Mouse (Mus musculus): ENCODE results near the gene Edem3.

Edem3 gene

DNA sequence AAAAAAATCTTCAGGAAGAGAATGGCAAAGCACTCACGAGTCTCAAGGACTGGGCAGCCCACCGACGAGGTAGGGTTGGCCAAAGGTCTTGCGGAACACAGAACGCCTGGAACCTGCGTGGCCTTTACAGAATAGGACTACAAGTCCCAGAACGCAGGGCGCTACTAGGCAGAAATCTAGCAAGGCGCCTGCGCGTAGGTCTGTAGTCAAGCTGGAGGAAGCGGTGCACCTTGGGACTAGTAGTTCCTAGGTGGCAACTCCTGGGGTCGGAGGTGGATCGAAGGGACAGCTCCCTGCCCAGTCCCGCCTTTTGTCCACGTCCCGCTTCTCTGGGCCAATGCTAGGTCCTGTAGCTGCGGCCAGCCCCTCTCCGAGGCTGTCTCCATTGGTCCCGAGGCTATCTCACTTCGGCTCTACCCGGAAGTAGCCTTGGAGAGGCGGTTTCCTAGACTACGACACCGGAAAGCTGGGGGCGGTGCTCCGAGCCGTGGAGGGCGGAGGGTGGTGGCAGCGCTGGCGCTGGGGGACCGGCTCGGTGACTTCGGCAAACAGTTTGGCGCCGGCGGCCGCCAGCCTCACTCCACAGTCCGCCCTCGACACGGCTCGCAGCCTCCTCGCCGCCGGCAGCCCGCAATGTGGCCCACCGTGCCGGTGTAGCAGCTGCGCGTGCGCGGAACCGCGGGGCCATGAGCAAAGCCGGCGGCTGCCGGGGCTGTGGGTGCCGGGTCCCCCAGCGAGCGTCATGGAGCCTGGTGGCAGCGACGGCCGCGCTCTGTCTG, at the start of gene Edem3:
Gene Edem3 (plus strand): TSS at position 491 of the 779 bp plus-strand sequence.
- DNase-seq (ENCODE audit: low read depth, low spot score) = peak; percentile 93

GRCm38 (mm10) chr1:151705723-151706396, 49.3 kb upstream of the Edem3 start:
- peak; percentile 40 for DNase-seq (ENCODE audit: low read depth, low spot score)

GRCm38 (mm10) chr1:151706397-151706752, 48.8 kb upstream of the Edem3 start:
- DNase-seq (ENCODE audit: low read depth, low spot score) = no peak

DNA sequence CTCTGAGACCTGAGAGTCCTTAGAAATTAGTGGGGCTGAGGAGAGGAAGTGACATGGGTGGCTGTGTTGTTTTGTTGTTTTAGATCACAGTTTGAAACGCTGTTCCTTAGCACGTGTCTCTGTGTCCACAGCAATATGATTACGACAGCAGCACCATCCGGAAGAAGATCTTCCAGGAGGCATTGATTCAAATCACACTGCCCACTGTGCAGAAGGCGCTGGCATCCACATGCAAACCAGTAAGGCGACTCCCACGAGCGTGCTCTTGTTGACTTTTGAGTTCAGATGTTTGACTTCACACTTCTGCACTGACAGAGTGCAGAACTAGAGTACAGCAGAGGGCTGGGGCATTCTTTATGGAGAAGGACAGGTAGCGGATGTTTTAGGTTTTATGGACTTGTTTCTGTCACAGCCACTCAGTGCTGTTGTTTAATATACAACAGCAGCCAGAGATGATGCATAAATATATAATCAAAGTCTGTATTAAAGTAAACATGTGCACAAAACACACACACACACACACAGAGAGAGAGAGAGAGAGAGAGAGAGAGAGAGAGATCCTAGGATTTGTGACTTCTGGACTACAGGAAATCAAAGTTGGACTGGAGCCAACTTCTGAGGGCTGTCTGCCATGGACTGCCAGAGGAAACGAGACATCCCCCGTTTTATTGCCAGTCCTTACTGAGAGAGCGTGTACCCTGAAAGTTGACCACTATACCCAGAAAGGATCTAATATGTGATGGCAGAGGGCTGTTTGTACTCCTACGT, 46.0 kb upstream of the Edem3 start:
- no peak for DNase-seq (ENCODE audit: low read depth, low spot score)

GRCm38 (mm10) chr1:151709734-151710022, 45.5 kb upstream of the Edem3 start:
- no peak for DNase-seq (ENCODE audit: low read depth, low spot score)

DNA sequence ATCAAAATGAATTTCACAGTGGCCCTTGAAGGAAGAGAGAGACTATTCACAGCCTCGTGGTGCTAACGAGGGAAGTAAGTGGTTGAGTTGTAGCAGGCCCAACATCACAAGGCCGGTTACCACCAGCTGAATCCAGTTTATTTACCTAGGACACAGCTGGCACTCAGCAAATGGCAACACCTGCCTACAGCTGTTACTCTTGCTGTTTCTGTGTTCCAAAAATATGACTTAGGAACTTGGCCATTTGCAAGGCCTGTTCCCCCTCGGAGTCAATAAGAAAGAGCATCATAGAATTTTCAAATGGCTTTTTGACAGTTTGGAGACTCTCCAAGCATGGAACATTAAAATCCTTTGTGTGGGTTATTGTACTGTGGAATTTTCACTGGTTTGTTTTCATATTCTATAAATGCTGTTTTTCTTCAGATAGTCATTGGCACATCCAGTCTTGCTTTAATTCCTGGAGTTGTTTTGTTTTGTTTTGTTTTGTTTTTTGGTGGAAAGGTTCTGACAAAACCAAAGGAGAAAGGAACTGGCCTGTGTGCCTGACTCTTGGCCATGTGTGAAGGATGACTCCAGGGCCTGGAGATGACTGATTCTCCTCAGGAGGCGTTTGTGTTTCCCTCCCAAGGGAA, 44.6 kb upstream of the Edem3 start:
- no peak for DNase-seq (ENCODE audit: low read depth, low spot score)

- no peak for DNase-seq (ENCODE audit: low read depth, low spot score)
Observed at GRCm38 (mm10) chr1:151711062-151711461, 44.1 kb upstream of the Edem3 start.

DNA sequence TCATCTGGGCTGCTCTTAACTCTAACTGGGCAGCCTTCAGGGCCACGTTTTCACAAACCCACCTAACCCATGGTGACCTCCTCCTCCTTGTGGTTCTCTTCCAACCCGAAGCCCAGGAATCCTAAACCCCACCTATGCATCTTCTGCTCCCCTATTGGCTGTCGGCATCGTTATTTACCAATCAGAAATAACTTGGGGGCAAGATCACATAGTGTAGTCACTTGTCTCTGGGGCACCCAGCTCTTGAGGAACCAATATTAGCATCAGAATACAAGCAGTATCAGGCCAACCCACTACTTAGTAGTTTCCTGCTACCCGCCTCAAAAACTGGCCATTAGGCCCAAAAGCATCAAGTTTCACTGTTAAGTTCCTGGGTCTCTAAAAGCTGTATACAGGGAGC, 42.5 kb upstream of the Edem3 start:
- DNase-seq (ENCODE audit: low read depth, low spot score) = peak; percentile 65

GRCm38 (mm10) chr1:151713622-151714021, 41.5 kb upstream of the Edem3 start:
- DNase-seq (ENCODE audit: low read depth, low spot score) = no peak

- DNase-seq (ENCODE audit: low read depth, low spot score) = no peak
Observed at GRCm38 (mm10) chr1:151716024-151716710, 39.0 kb upstream of the Edem3 start.

DNA sequence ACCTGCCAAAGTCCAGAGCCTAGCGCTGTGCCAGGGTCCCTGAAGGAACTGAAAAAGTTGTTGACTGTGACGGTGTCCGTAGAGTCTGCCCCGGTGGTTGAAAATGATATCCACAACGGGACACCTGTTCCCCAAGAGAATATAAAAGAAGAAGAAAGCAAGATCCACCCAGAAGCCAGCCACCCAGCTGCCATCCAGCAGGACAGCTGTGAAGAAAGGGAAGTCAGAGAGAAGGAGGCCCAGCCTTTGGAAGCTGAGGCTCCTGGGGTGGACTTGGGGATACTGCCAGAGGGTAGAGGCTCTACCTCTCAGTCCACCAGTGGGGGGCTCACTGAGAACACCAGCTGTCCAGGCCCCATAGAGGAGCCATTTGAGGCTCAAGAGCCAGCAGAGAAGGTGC, 37.5 kb upstream of the Edem3 start:
- no peak for DNase-seq (ENCODE audit: low read depth, low spot score)

DNA sequence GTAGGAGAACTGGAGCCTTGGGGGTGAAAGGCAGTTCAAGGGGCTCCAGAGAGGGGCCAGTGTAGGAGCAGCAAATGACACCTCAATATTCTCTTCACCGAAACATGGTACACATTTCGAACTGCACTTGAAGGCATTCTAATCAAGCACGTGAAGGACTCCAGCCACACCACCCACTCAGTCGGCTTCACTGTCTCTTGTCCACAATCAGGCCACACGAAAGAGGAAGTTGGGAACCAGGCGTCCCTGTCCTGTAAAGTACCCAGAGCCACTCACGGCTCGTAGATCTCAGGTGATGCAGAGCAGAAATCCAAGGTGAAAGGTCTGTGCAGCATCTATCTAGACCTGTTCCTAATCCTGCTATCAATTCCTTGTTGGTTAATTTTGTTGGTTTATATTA, 36.6 kb upstream of the Edem3 start:
- no peak for DNase-seq (ENCODE audit: low read depth, low spot score)

DNA sequence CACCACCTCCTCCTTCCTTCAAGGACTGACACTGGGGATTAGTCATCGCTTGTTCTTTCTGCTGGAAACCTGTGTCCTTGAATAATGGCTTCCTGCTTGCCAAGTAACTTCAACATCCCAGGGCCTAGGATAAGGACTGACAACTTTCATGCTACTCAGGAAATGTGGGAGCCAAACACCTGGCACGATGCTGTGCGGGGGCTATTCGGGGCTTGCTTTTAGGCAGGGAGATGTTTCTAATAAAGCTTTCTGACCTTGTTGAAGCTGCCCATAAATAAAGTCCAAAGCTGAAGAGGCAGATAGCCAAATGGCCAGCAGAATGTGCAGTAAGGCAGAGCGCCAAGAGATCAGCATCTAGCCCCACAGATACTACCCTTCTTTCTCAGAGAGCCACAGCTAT, 35.3 kb upstream of the Edem3 start:
- DNase-seq (ENCODE audit: low read depth, low spot score) = no peak

- no peak for DNase-seq (ENCODE audit: low read depth, low spot score)
Observed at GRCm38 (mm10) chr1:151720566-151720965, 34.6 kb upstream of the Edem3 start.

DNA sequence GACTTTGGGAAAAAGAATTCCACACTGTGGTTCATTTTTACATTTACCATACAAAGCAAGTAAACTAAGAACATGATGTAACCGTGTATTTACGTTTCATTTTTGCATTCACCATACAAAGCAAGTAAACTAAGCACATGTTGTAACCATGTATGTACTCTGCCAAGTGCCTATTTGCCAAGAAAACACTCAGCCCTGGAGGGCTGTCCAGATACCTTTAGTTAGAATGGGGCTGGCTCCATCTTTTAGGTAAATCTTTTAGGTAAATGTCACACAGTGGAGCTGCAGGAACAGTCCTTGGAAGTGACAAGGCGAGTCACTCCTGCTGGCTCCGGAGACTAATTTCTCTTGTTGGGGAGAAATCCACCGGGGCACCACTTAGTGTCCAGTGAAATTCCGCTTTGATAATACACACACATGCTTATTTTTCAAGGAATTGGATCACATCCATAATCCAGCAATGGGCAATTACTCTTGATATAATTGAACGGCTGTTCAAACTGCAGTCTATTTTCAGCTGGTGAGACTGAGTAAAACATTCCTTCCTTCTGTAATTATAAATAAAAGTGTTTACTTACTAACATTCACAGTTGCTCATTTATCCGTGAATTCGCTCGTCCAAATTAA, 33.7 kb upstream of the Edem3 start:
- DNase-seq (ENCODE audit: low read depth, low spot score) = no peak

GRCm38 (mm10) chr1:151723771-151724170, 31.4 kb upstream of the Edem3 start:
- no peak for DNase-seq (ENCODE audit: low read depth, low spot score)

DNA sequence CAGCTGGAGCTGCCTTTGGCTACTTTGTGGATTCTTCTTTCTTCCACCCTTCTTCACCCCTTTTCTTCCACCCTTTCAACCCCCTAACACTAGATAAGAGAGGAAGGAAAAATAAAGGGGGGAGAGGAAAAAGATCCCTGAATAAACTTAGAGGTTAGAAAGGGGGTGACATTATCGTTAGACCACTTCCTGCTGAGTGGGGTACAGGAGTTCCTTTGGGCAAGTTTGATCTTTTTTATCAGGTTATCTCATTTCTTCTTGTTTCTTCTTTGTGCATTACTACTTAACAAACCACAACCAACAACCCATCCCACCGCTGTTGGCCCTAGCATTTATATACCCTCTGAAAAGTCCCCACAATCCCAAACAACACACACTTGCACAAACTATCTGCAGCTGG, 29.6 kb upstream of the Edem3 start:
- no peak for DNase-seq (ENCODE audit: low read depth, low spot score)

- DNase-seq (ENCODE audit: low read depth, low spot score) = no peak
Observed at GRCm38 (mm10) chr1:151726358-151726757, 28.8 kb upstream of the Edem3 start.

DNA sequence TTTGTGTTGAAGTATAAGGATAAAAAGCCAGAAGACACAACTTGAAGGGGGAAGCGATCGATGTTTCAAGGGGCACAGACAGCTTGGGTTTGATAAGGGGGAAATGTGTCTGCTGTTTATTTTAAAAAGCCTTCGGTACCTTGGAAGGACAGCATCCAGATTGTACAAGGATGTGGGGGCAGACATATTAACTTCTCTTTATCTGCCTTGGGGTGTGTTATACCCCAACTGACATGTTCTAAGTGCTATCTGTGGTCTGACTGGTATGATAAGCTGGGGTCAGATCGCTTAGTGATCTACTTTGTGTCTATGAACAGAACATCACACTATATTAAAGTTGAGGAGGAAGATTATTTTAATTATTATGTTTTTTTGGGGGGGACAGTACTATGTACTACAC, 27.0 kb upstream of the Edem3 start:
- no peak for DNase-seq (ENCODE audit: low read depth, low spot score)

- no peak for DNase-seq (ENCODE audit: low read depth, low spot score)
Observed at GRCm38 (mm10) chr1:151737146-151737545, 18.0 kb upstream of the Edem3 start.

DNA sequence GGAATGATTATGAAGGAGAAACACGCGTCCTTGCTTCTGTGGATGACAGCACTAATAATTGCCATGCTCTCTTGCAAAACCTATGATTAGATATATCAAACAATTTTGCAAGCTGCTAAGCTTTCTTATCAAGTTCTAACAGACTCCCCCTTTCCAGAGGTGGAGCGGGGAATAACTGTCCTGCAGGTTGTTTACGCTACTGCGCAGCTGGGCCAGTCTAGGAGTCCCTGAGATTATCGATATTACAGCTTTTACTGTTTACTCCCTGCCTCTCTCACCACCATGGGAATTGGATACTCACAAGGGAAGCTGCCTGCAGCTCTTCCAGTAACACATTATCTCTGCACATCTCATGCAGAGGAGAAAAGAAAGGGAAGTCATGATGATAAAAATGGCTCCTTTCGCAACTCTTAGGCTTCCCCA, 14.0 kb upstream of the Edem3 start:
- no peak for DNase-seq (ENCODE audit: low read depth, low spot score)

Data from WW6 (cell line).